Mouse (Mus musculus): ENCODE measurements around the gene Prkcsh.

GRCm38 (mm10) chr9:22051958-22052254 lies 49.3 kb downstream of the Prkcsh start, which contains the start of gene Elavl3:
- TF ChIP-seq CTCF (IDR thresholded peaks at IDR 0.05; ENCODE audit: low read depth): no peak
- no peak for TF ChIP-seq EP300 (IDR thresholded peaks at IDR 0.05; ENCODE audit: low read depth)

Measured in liver, embryonic 14.5 days (tissue).